Mouse (Mus musculus) lung, adult 2 months (tissue): Measurements from ENCODE around the gene Sepsecs.

Source experiments
- CTCF ChIP-seq: fragments of 200-500 bp; IDR thresholded peaks from 2 replicates; pipeline ENCODE4 v1.5.1; 2011; ENCODE audit warnings: mild to moderate bottlenecking, low read length, control low read depth; ENCODE audit not compliant: insufficient read depth
- POLR2A ChIP-seq: fragments of 200-500 bp; IDR thresholded peaks from 2 replicates; pipeline ENCODE4 v1.6.1; 2011; ENCODE audit warnings: low read depth, mild to moderate bottlenecking, control low read depth, low read length, borderline replicate concordance; ENCODE audit errors: extremely low read depth

- TF ChIP-seq CTCF (no peak), POLR2A (no peak)
These were observed 9.1 kb upstream of the Sepsecs start for GRCm38 (mm10) chr5:52678498-52679070.
